8 mouse cellular contexts compared by ENCODE assay signal in the genomic region with DNA sequence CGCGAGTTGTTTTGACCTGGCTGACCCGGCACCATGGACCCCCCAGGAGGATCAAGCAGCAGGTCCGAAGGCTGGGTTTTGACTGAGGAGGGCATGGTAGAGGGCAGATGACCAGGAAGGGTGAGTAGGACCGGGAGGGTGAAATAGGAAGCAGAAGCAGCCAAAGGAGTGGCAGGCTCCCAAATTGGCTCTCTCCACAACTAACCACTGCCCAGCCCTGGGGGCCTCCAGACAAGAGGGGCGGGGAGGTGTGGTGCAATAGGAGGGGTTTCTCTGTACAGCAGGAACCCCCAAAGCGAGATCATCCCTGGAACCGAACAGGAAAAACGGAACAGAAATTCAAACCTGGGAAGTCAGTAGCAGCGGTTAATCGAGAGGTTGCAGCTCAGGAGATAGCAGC. TPM values are rescaled to one million over a fixed set of nuclear protein-coding genes. Genes with fewer than 3 reads are reported as not detected.
A peak's percentile ranks its signal among the peaks of the same experiment; 100 is the strongest.
DNase-seq lines count a peak whose midpoint lies in the region; ATAC-seq and TF ChIP-seq lines count a peak whose summit lies in the region.

No protein-coding gene starts in this region.

- H3K9me3 ChIP-seq in kidney, embryonic 16.5 days (ENCODE audit: low read length): no peaks in the 10 kb centered on the region
- H3K9me3 ChIP-seq in heart, embryonic 15.5 days (replicated peaks): no peaks in the 10 kb centered on the region
- no peaks in the 10 kb centered on the region for H3K9me3 ChIP-seq in liver, postnatal 0 days (ENCODE audit: low read length)

- peak overlapping the region; percentile 95 for H3K4me2 ChIP-seq in kidney, embryonic 16.5 days (replicated peaks; ENCODE audit: low read depth, low read length)
- H3K4me2 ChIP-seq in heart, embryonic 15.5 days: peak overlapping the region; percentile 99
- peak overlapping the region; percentile 100 for H3K4me2 ChIP-seq in liver, postnatal 0 days (ENCODE audit: low read depth, low read length)

- TF ChIP-seq EP300 in liver, postnatal 0 days (IDR thresholded peaks at IDR 0.05; ENCODE audit: low read depth): no peak

- no peak for DNase-seq in kidney, adult 11 months
- DNase-seq in cerebellum, adult 8-10 months: peak; percentile 34
- DNase-seq in liver, postnatal 0 days: no peak
- DNase-seq in splenic B cell, adult 2 months (ENCODE audit: low read depth, low spot score): peak; percentile 3
- DNase-seq in c-Kit-positive CD71-positive TER-119-positive erythroid progenitor cells, embryonic 14.5 days (ENCODE audit: low spot score): no peak

- no peak overlapping the region for H3K27ac ChIP-seq in kidney, embryonic 16.5 days (ENCODE audit: low read length)
- H3K27ac ChIP-seq in heart, embryonic 15.5 days: no peak overlapping the region
- H3K27ac ChIP-seq in liver, postnatal 0 days (ENCODE audit: low read depth): no peak overlapping the region

- under 1% methylated on average over 11 of the region's 11 CpGs for WGBS in kidney, embryonic 16.5 days
- WGBS in heart, embryonic 15.5 days: 1% methylated on average over 11 of the region's 11 CpGs
- WGBS in liver, postnatal 0 days (ENCODE audit: insufficient replicate concordance): 2% methylated on average over 11 of the region's 11 CpGs

- H3K4me3 ChIP-seq in kidney, embryonic 16.5 days (ENCODE audit: low read length): peak overlapping the region; percentile 83
- peak overlapping the region; percentile 94 for H3K4me3 ChIP-seq in heart, embryonic 15.5 days
- H3K4me3 ChIP-seq in liver, postnatal 0 days (ENCODE audit: low read depth, low read length): peak overlapping the region; percentile 73

- no peaks in the 10 kb centered on the region for H3K27me3 ChIP-seq in kidney, embryonic 16.5 days (ENCODE audit: insufficient read depth, low read length)
- H3K27me3 ChIP-seq in heart, embryonic 15.5 days: no peaks in the 10 kb centered on the region
- H3K27me3 ChIP-seq in liver, postnatal 0 days (ENCODE audit: insufficient read depth, low read length): 0 out of 2 replicates have a peak, but pooled peaks cover 3% of the 10 kb centered on the region
- H3K27me3 ChIP-seq in splenic B cell, adult 2 months (ENCODE audit: control insufficient read depth, insufficient read depth, low read length, poor library complexity, severe bottlenecking): peaks cover 4% of the 10 kb centered on the region

- ATAC-seq in kidney, embryonic 16.5 days (ENCODE audit: low FRiP score, low TSS enrichment): 0 out of 2 replicates have a peak, but pooled peaks have one; percentile 5
- no peak for ATAC-seq in heart, embryonic 15.5 days (replicated peaks; ENCODE audit: insufficient number of reproducible peaks, insufficient read depth, low FRiP score, low read depth)
- ATAC-seq in liver, postnatal 0 days: no peak
- no peak for ATAC-seq in megakaryocyte-erythroid progenitor cell, adult 5-6 weeks (replicated peaks; ENCODE audit: low FRiP score, low TSS enrichment, poor library complexity, severe bottlenecking)

- TF ChIP-seq CTCF in liver, postnatal 0 days (IDR thresholded peaks at IDR 0.05; ENCODE audit: low read depth): no peak

- no peaks in the 10 kb centered on the region for H3K36me3 ChIP-seq in kidney, embryonic 16.5 days (ENCODE audit: insufficient read depth, low read length)
- no peaks in the 10 kb centered on the region for H3K36me3 ChIP-seq in heart, embryonic 15.5 days
- H3K36me3 ChIP-seq in liver, postnatal 0 days (replicated peaks; ENCODE audit: insufficient read depth, low read length): no peaks in the 10 kb centered on the region
- no peaks in the 10 kb centered on the region for H3K36me3 ChIP-seq in splenic B cell, adult 2 months (ENCODE audit: control insufficient read depth, insufficient read depth, low read length, poor library complexity, severe bottlenecking)

- peaks cover 19% of the 10 kb centered on the region for H3K4me1 ChIP-seq in kidney, embryonic 16.5 days (ENCODE audit: insufficient read depth, low read length)
- H3K4me1 ChIP-seq in heart, embryonic 15.5 days (replicated peaks): peaks cover 19% of the 10 kb centered on the region
- H3K4me1 ChIP-seq in liver, postnatal 0 days (ENCODE audit: insufficient read depth): peaks cover 21% of the 10 kb centered on the region

- H3K9ac ChIP-seq in kidney, embryonic 16.5 days (replicated peaks; ENCODE audit: low read length): peak overlapping the region; percentile 78
- H3K9ac ChIP-seq in heart, embryonic 15.5 days: peak overlapping the region; percentile 78
- H3K9ac ChIP-seq in liver, postnatal 0 days (replicated peaks): peak overlapping the region; percentile 75

RNA-seq across cellular contexts. Expression of gene Fkbp1b, which starts 0.7 kb away (rescaled TPM):
- 7.4 and 9.5 TPM in 2 replicates for polyA plus RNA-seq in kidney, embryonic 16.5 days (2015; fragmentation: Nextera tagmentation; extraction: Ambion mirVana)
- 8.9 and 10.5 TPM in 2 replicates for polyA plus RNA-seq in heart, embryonic 15.5 days (2015; fragmentation: Nextera tagmentation; extraction: Ambion mirVana)
- polyA plus RNA-seq in liver, postnatal 0 days (2015; fragmentation: Nextera tagmentation; extraction: Ambion mirVana): 3.1 and 4.6 TPM in 2 replicates
- not detected in 2 replicates for total RNA-seq in megakaryocyte-erythroid progenitor cell, adult 5-6 weeks (2014; fragmentation: Nextera tagmentation)
- 1.6 and 12.2 TPM in 2 replicates for total RNA-seq in megakaryocyte-erythroid progenitor cell, adult 5-6 weeks (2017)

RNA-seq across cellular contexts. Expression of gene Wdcp, which starts 2.4 kb away (rescaled TPM):
- polyA plus RNA-seq in kidney, embryonic 16.5 days (2015; fragmentation: Nextera tagmentation; extraction: Ambion mirVana): 15.3 and 16.9 TPM in 2 replicates
- polyA plus RNA-seq in heart, embryonic 15.5 days (2015; fragmentation: Nextera tagmentation; extraction: Ambion mirVana): 15.0 and 15.5 TPM in 2 replicates
- polyA plus RNA-seq in liver, postnatal 0 days (2015; fragmentation: Nextera tagmentation; extraction: Ambion mirVana): 8.4 and 9.4 TPM in 2 replicates
- 20.3 and 27.5 TPM in 2 replicates for total RNA-seq in megakaryocyte-erythroid progenitor cell, adult 5-6 weeks (2014; fragmentation: Nextera tagmentation)
- total RNA-seq in megakaryocyte-erythroid progenitor cell, adult 5-6 weeks (2017): 5.0 and 9.5 TPM in 2 replicates

RNA-seq across cellular contexts. Expression of gene Sf3b6, which starts 23.4 kb away (rescaled TPM):
- polyA plus RNA-seq in kidney, embryonic 16.5 days (2015; fragmentation: Nextera tagmentation; extraction: Ambion mirVana): 162 and 190 TPM in 2 replicates
- 97.9 and 107 TPM in 2 replicates for polyA plus RNA-seq in heart, embryonic 15.5 days (2015; fragmentation: Nextera tagmentation; extraction: Ambion mirVana)
- polyA plus RNA-seq in liver, postnatal 0 days (2015; fragmentation: Nextera tagmentation; extraction: Ambion mirVana): 130 and 135 TPM in 2 replicates
- total RNA-seq in megakaryocyte-erythroid progenitor cell, adult 5-6 weeks (2014; fragmentation: Nextera tagmentation): 172 and 266 TPM in 2 replicates
- total RNA-seq in megakaryocyte-erythroid progenitor cell, adult 5-6 weeks (2017): 189 and 198 TPM in 2 replicates

RNA-seq across cellular contexts. Expression of gene Mfsd2b, which starts 33.4 kb away (rescaled TPM):
- polyA plus RNA-seq in kidney, embryonic 16.5 days (2015; fragmentation: Nextera tagmentation; extraction: Ambion mirVana): 0.97 and 1.0 TPM in 2 replicates
- 1.4 and 2.2 TPM in 2 replicates for polyA plus RNA-seq in heart, embryonic 15.5 days (2015; fragmentation: Nextera tagmentation; extraction: Ambion mirVana)
- polyA plus RNA-seq in liver, postnatal 0 days (2015; fragmentation: Nextera tagmentation; extraction: Ambion mirVana): 24.8 and 28.0 TPM in 2 replicates
- total RNA-seq in megakaryocyte-erythroid progenitor cell, adult 5-6 weeks (2014; fragmentation: Nextera tagmentation): 225 and 274 TPM in 2 replicates
- total RNA-seq in megakaryocyte-erythroid progenitor cell, adult 5-6 weeks (2017): 116 and 136 TPM in 2 replicates

Comparison
In these comparisons a context has a peak if more than half of its experiments do, and no peak if none do; other contexts are left out.
1. DNase-seq: peak in cerebellum, adult 8-10 months (single experiment) and splenic B cell, adult 2 months (single experiment); none in kidney, adult 11 months (single experiment), liver, postnatal 0 days (single experiment) and c-Kit-positive CD71-positive TER-119-positive erythroid progenitor cells, embryonic 14.5 days (single experiment).
2. Peak in every context shown above with its lines, with median percentiles within 50 percentile points of each other: H3K4me2 ChIP-seq, H3K4me3 ChIP-seq and H3K9ac ChIP-seq.